Mouse (Mus musculus): ENCODE results near the gene Nme7. TPM values are rescaled to one million over a fixed set of nuclear protein-coding genes. Genes with fewer than 3 reads are reported as not detected.

Nme7 gene
- total RNA-seq, 2 experiments from 2014 or later, result 4.0 to 4.8 TPM

GRCm38 (mm10) chr1:164480755-164481644 is 177.1 kb downstream of the Nme7 start:
- intact Hi-C loops (cut with DNase I), result no loop called here
- no peak for DNase-seq

- intact Hi-C loops (cut with DNase I), result no loop called here
- DNase-seq, result no peak
Measured at GRCm38 (mm10) chr1:164481645-164482354, 177.9 kb downstream of the Nme7 start.

- intact Hi-C loops (cut with DNase I), result no loop called here
- no peak for DNase-seq
Measured at GRCm38 (mm10) chr1:164482833-164483232, 178.9 kb downstream of the Nme7 start.

- no peak for DNase-seq
- intact Hi-C loops (cut with DNase I), result no loop called here
Measured at GRCm38 (mm10) chr1:164483728-164484127, 179.8 kb downstream of the Nme7 start.

Other genes starting within 250 kb of the Nme7 start
- gene Sell, start 242.1 kb upstream of the Nme7 start, total RNA-seq (2021), result 1 to 10 TPM; 1.1 to 2.6 TPM
- gene Selp, start 188.9 kb upstream of the Nme7 start, total RNA-seq (2021), result 1 to 10 TPM; 1.5 to 1.9 TPM
- gene F5, start 152.3 kb upstream of the Nme7 start, total RNA-seq (2021), result 1 to 10 TPM; 1.7 to 2.4 TPM
- gene Slc19a2, start 55.1 kb upstream of the Nme7 start, total RNA-seq (2021), result 1 to 10 TPM; 6.5 to 7.2 TPM
- 1 to 10 TPM; 5.9 to 7.4 TPM for gene Ccdc181, start 28.5 kb upstream of the Nme7 start, total RNA-seq (2021)
- 10 to 100 TPM; 23.0 to 27.3 TPM for gene Blzf1, start 3.4 kb downstream of the Nme7 start, total RNA-seq (2021)
- gene Atp1b1, start 154.2 kb downstream of the Nme7 start, total RNA-seq (2021), result 100 to 1,000 TPM; 452 to 466 TPM

Measured in heart, postnatal 14 days (tissue).